Mouse (Mus musculus) layer of hippocampus, adult 2 months (tissue): ENCODE data around the gene Klhl2. TPM values are rescaled to one million over a fixed set of nuclear protein-coding genes. Genes with fewer than 3 reads are reported as not detected.
A peak's percentile ranks its signal among the peaks of the same experiment; 100 is the strongest.

Source experiments
- DNase-seq, 2 experiments: peaks; one replicate each; pipeline ENCODE4 v3.0.0; 2022; ENCODE audit warnings: low spot score in 2 of 2
- H3K27ac ChIP-seq: fragments of 200-600 bp; 2 replicates; pipeline ENCODE4 v1.8.1; 2022
- H3K4me3 ChIP-seq: fragments of 200-600 bp; 2 replicates; pipeline ENCODE4 v1.8.1; 2022; ENCODE audit warnings: mild to moderate bottlenecking
- CTCF ChIP-seq: fragments of 200-600 bp; conservative IDR thresholded peaks from 2 replicates; pipeline ENCODE4 v1.8.1; 2022; ENCODE audit warnings: antibody characterized with exemption, mild to moderate bottlenecking, moderate library complexity
- total RNA-seq, 2 experiments: library from RNA; stranded (reverse); gene quantifications; 2 replicates each; pipeline ENCODE4 v1.2.3; 2021

The Klhl2 gene
- total RNA-seq, 2 experiments from 2014 or later = 303 to 323 TPM

- H3K4me3 ChIP-seq = peak overlapping the region; percentile 15; the same call in 1 of the 2 replicates
- no peak for DNase-seq
- peak overlapping the region; percentile 83 for H3K27ac ChIP-seq
- TF ChIP-seq CTCF = no peak
Measured at GRCm38 (mm10) chr8:64845314-64845713, 4.5 kb downstream of the Klhl2 start.

GRCm38 (mm10) chr8:64844043-64844481, 5.8 kb downstream of the Klhl2 start:
- no peak for DNase-seq
- H3K4me3 ChIP-seq = peak overlapping the region; percentile 2; the same call in 1 of the 2 replicates
- no peak for TF ChIP-seq CTCF
- H3K27ac ChIP-seq = peak overlapping the region; percentile 83

- peak in 1 of 2 experiments; percentile 55 for DNase-seq
- no peak for TF ChIP-seq CTCF
- H3K27ac ChIP-seq = peak overlapping the region; percentile 83
- H3K4me3 ChIP-seq = peak overlapping the region; percentile 2; the same call in 1 of the 2 replicates
Measured at GRCm38 (mm10) chr8:64843168-64843567, 6.6 kb downstream of the Klhl2 start.

GRCm38 (mm10) chr8:64841747-64842406, 7.9 kb downstream of the Klhl2 start:
- TF ChIP-seq CTCF = no peak
- DNase-seq = peak; percentile 66 to 78
- Histone ChIP-seq H3K4me3 (peak overlapping the region; percentile 32; the same call in 1 of the 2 replicates), H3K27ac (peak overlapping the region; percentile 83)

GRCm38 (mm10) chr8:64839628-64840027, 10.2 kb downstream of the Klhl2 start:
- no peak for DNase-seq
- TF ChIP-seq CTCF = peak; percentile 50
- Histone ChIP-seq H3K4me3 (no peak overlapping the region), H3K27ac (peak overlapping the region; percentile 83)

- TF ChIP-seq CTCF = no peak
- H3K4me3 ChIP-seq = no peak overlapping the region
- peak overlapping the region; percentile 83 for H3K27ac ChIP-seq
- DNase-seq = no peak
Measured at GRCm38 (mm10) chr8:64835475-64836122, 14.2 kb downstream of the Klhl2 start.

GRCm38 (mm10) chr8:64834071-64834877, 15.5 kb downstream of the Klhl2 start:
- peak overlapping the region; percentile 17; the same call in 1 of the 2 replicates for H3K4me3 ChIP-seq
- peak overlapping the region; percentile 83 for H3K27ac ChIP-seq
- no peak for TF ChIP-seq CTCF
- DNase-seq = no peak

- no peak for TF ChIP-seq CTCF
- H3K4me3 ChIP-seq = no peak overlapping the region
- peak overlapping the region; percentile 73 for H3K27ac ChIP-seq
- no peak for DNase-seq
Measured at GRCm38 (mm10) chr8:64832581-64833135, 17.2 kb downstream of the Klhl2 start.

GRCm38 (mm10) chr8:64831656-64832055, 18.2 kb downstream of the Klhl2 start:
- no peak for DNase-seq
- H3K4me3 ChIP-seq = no peak overlapping the region
- peak overlapping the region; percentile 73 for H3K27ac ChIP-seq
- TF ChIP-seq CTCF = no peak

GRCm38 (mm10) chr8:64829921-64830320, 19.9 kb downstream of the Klhl2 start:
- DNase-seq = no peak
- no peak for TF ChIP-seq CTCF

GRCm38 (mm10) chr8:64829391-64829790, 20.4 kb downstream of the Klhl2 start:
- DNase-seq = no peak
- TF ChIP-seq CTCF = peak; percentile 49
- no peak overlapping the region for H3K4me3 ChIP-seq
- H3K27ac ChIP-seq = peak overlapping the region; percentile 55; the same call in 1 of the 2 replicates

More at GRCm38 (mm10) chr8:64829921-64830320, 19.9 kb downstream of the Klhl2 start:
- peak overlapping the region; percentile 55; the same call in 1 of the 2 replicates for H3K27ac ChIP-seq
- H3K4me3 ChIP-seq = no peak overlapping the region

GRCm38 (mm10) chr8:64828466-64828865, 21.4 kb downstream of the Klhl2 start:
- Histone ChIP-seq H3K4me3 (no peak overlapping the region), H3K27ac (peak overlapping the region; percentile 64; the same call in 1 of the 2 replicates)
- no peak for DNase-seq
- TF ChIP-seq CTCF = no peak
